Mouse (Mus musculus) hindbrain, embryonic 14.5 days (tissue): ENCODE data around the gene Rin2. TPM values are rescaled to one million over a fixed set of nuclear protein-coding genes. Genes with fewer than 3 reads are reported as not detected.

ENCODE experiments used
- ATAC-seq: fragments of 200-750 bp; cut with Nextera tagmentation; 2 replicates; pipeline ENCODE4 v1.8.0; 2017; ENCODE audit warnings: moderate number of reproducible peaks, mild to moderate bottlenecking, moderate TSS enrichment, moderate library complexity; ENCODE audit not compliant: low FRiP score
- DNase-seq: peaks from one replicate; pipeline ENCODE4 v3.0.0-alpha.2; 2015; ENCODE audit warnings: low spot score
- H3K27ac ChIP-seq: fragments of 300-500 bp; sonication (generic); 2 replicates; pipeline ENCODE4 v1.5.1; 2014; ENCODE audit warnings: mild to moderate bottlenecking, moderate library complexity
- H3K27me3 ChIP-seq: fragments of 300-500 bp; sonication (generic); 2 replicates; pipeline ENCODE4 v1.6.1; 2014; ENCODE audit warnings: mild to moderate bottlenecking, low read length, mixed read lengths; ENCODE audit not compliant: control insufficient read depth, insufficient read depth
- H3K36me3 ChIP-seq: fragments of 300-500 bp; sonication (generic); replicated peaks from 2 replicates; pipeline ENCODE4 v1.6.1; 2014; ENCODE audit not compliant: control insufficient read depth, insufficient read depth
- H3K4me1 ChIP-seq: fragments of 300-500 bp; sonication (generic); replicated peaks from 2 replicates; pipeline ENCODE4 v1.6.1; 2014; ENCODE audit warnings: antibody characterized with exemption, low read length, mixed read lengths; ENCODE audit not compliant: control insufficient read depth, insufficient read depth
- H3K4me2 ChIP-seq: fragments of 300-500 bp; sonication (generic); replicated peaks from 2 replicates; pipeline ENCODE4 v1.6.1; 2014; ENCODE audit warnings: mild to moderate bottlenecking, moderate library complexity
- H3K4me3 ChIP-seq: fragments of 300-500 bp; sonication (generic); replicated peaks from 2 replicates; pipeline ENCODE4 v1.5.1; 2014; ENCODE audit warnings: mild to moderate bottlenecking, low read length
- H3K9ac ChIP-seq: fragments of 300-500 bp; sonication (generic); 2 replicates; pipeline ENCODE4 v1.6.1; 2014
- H3K9me3 ChIP-seq: fragments of 300-500 bp; sonication (generic); 2 replicates; pipeline ENCODE4 v1.6.1; 2016; ENCODE audit warnings: low read length; ENCODE audit not compliant: control insufficient read depth
- WGBS: fragments of 180-500 bp; shearing (Covaris S2); extraction: QIAGEN DNeasy Blood & Tissue Kit; methylation state at CpG from one replicate; pipeline ENCODE4 v1.1.7; 2014; 5-methylcytosine and 5-hydroxymethylcytosine counted together
- polyA plus RNA-seq: library from polyadenylated mRNA; unstranded; fragments of >200 nt; fragmentation: Nextera tagmentation; extraction: Ambion mirVana; gene quantifications from 2 replicates; pipeline ENCODE4 v1.2.1, GENCODE M21; 2014

Rin2 gene
- polyA plus RNA-seq, 1 experiment from 2014 or later, result 17.1 TPM

DNA sequence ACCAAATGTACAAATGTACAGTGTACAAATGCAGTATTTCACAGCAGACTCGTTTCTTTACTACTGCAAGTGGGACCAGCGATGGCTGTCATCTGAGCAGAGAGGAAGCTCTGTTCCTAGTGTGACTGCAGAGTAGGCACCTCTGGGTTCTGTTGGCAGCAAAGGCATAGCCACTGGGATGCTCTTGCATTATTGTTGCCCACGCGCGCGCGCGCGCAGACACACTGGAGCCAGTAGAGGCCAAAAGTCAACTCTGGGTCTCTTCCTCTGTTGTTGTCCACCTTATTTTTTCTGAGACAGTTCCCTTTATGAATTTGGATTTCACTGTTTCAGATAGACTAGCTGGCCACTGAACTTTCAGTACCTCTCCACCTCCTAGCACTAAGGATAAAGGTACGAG is 150.2 kb downstream of the Rin2 start:
- H3K27ac ChIP-seq, result no peak overlapping the region
- ATAC-seq (no peak), DNase-seq (no peak)
- H3K4me3 ChIP-seq, result no peak overlapping the region
- no peak overlapping the region for H3K4me2 ChIP-seq
- no peaks in the 10 kb centered on the region for H3K27me3 ChIP-seq
- H3K9ac ChIP-seq, result no peak overlapping the region
- H3K9me3 ChIP-seq, result no peaks in the 10 kb centered on the region
- 96% methylated on average over 10 of the region's 10 CpGs for WGBS
- no peaks in the 10 kb centered on the region for H3K36me3 ChIP-seq
- no peaks in the 10 kb centered on the region for H3K4me1 ChIP-seq

DNA sequence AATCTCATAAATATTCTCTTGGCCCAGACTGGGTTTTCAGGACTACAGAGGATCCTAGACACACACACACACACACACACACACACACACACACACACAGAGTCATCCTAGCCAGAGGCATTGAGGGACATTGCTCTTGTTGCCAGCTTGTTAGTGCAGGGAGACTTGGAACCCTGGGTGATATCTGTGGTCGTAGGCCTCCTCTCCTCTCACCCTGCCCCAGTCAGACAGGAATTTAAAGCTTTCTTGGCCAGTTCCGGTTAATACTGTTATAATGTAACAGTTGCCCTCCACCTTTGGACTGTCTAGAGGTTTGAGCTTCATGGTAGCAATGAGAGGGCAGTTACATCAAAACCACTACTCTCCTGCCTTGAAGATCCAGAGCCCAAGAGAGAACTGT is 152.9 kb downstream of the Rin2 start:
- Histone ChIP-seq H3K4me2 (no peak overlapping the region), H3K9ac (no peak overlapping the region), H3K4me3 (no peak overlapping the region), H3K27ac (no peak overlapping the region), H3K4me1 (peaks cover 11% of the 10 kb centered on the region), H3K27me3 (no peaks in the 10 kb centered on the region), H3K9me3 (no peaks in the 10 kb centered on the region), H3K36me3 (no peaks in the 10 kb centered on the region)
- ATAC-seq (no peak), DNase-seq (no peak)
- WGBS, result 88% methylated on average over 2 of the region's 2 CpGs

- Histone ChIP-seq H3K36me3 (no peaks in the 10 kb centered on the region), H3K4me2 (no peak overlapping the region), H3K27me3 (no peaks in the 10 kb centered on the region), H3K9me3 (no peaks in the 10 kb centered on the region), H3K4me1 (peaks cover 11% of the 10 kb centered on the region), H3K4me3 (no peak overlapping the region), H3K9ac (no peak overlapping the region), H3K27ac (no peak overlapping the region)
- WGBS, result 96% methylated on average over 3 of the region's 3 CpGs
- ATAC-seq (no peak), DNase-seq (no peak)
Observed at GRCm38 (mm10) chr2:145828603-145829002, 153.6 kb downstream of the Rin2 start.

DNA sequence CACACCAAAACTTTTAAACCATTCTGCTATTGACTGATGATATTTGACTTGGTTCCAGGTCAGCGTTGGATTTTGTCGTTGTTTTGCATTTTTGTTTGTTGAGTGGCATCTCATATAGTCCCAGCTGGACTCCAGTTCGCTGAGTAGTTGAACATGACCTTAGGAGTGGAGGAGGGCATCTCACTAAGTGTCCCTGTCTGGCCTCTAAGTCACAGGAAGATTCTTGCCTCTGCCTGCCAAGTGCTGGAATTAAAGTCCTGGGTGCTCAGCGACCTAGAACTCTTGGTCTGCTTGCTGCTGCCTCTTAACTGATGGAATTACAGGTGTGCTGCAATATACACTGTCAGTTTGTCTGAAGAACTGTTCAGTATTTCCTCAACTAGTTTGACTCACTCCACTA is 154.2 kb downstream of the Rin2 start:
- Histone ChIP-seq H3K27me3 (no peaks in the 10 kb centered on the region), H3K4me3 (no peak overlapping the region), H3K27ac (no peak overlapping the region), H3K9me3 (no peaks in the 10 kb centered on the region), H3K9ac (no peak overlapping the region), H3K4me1 (peaks cover 11% of the 10 kb centered on the region), H3K4me2 (no peak overlapping the region), H3K36me3 (no peaks in the 10 kb centered on the region)
- DNase-seq, result no peak
- WGBS, result 88% methylated on average over 4 of the region's 4 CpGs
- no peak for ATAC-seq

GRCm38 (mm10) chr2:145830417-145830816 is 155.4 kb downstream of the Rin2 start:
- Histone ChIP-seq H3K9me3 (no peaks in the 10 kb centered on the region), H3K27me3 (no peaks in the 10 kb centered on the region), H3K9ac (no peak overlapping the region), H3K27ac (no peak overlapping the region), H3K4me2 (no peak overlapping the region), H3K4me1 (peaks cover 11% of the 10 kb centered on the region), H3K36me3 (no peaks in the 10 kb centered on the region), H3K4me3 (no peak overlapping the region)
- WGBS, result 92% methylated on average over 3 of the region's 3 CpGs
- DNase-seq (no peak), ATAC-seq (no peak)

DNA sequence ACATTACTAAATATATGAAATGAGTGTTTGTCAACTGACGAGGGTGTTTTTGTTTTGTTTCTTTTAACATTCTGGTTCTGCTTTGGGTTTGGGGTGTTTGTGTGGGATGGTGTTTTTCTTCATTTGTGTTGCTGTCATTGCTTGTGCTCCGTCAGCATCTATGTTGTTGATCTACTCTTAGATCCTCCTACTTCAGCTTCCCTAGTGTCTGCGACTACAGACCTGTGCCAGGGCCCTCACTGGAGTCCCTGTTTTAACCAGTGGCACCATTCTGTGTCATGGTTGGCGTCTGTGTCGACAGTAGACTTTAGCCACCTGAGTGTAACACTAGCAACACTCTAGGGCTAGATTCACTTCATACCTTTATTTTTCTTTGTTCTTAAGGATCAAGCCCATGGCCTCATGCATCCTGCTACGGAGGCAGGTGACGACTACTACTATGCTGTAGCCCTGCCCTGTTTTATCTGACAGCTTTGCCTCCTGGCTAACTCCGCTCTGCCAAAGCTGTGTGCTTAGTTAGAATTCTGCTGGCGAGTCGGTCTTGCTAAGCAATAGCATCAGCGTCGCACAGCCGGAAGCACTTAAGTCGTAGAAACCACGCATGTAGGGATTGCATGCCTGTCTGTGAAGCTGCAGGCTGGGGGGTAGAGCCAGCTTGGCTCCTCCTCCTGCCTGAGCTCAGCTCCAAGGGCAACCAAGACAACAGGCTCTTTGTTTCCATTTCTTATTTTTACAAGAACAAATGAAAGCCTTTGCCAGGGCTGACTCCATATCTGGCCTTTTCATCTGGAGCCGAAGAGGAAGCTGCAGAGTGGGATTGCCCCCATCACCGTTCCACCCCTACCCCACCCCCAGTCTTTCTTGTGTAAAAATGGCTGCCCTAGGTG is 157.2 kb downstream of the Rin2 start:
- DNase-seq, result peak; percentile 76
- no peaks in the 10 kb centered on the region for H3K9me3 ChIP-seq
- H3K4me1 ChIP-seq, result peaks cover 11% of the 10 kb centered on the region
- H3K36me3 ChIP-seq, result no peaks in the 10 kb centered on the region
- peak overlapping the region; percentile 29; the same call in 1 of the 2 replicates for H3K9ac ChIP-seq
- 33% methylated on average over 17 of the region's 17 CpGs for WGBS
- ATAC-seq, result peak; percentile 95
- peak overlapping the region; percentile 33 for H3K4me2 ChIP-seq
- no peaks in the 10 kb centered on the region for H3K27me3 ChIP-seq
- peak overlapping the region; percentile 85 for H3K27ac ChIP-seq
- no peak overlapping the region for H3K4me3 ChIP-seq

- Histone ChIP-seq H3K9me3 (no peaks in the 10 kb centered on the region), H3K4me1 (peaks cover 11% of the 10 kb centered on the region), H3K27ac (peak overlapping the region; percentile 85), H3K4me3 (no peak overlapping the region), H3K36me3 (no peaks in the 10 kb centered on the region), H3K9ac (no peak overlapping the region), H3K27me3 (no peaks in the 10 kb centered on the region), H3K4me2 (peak overlapping the region; percentile 33)
- DNase-seq (no peak), ATAC-seq (no peak)
- WGBS, result 59% methylated on average over 5 of the region's 5 CpGs
Observed at GRCm38 (mm10) chr2:145832836-145833221, 157.8 kb downstream of the Rin2 start.

DNA sequence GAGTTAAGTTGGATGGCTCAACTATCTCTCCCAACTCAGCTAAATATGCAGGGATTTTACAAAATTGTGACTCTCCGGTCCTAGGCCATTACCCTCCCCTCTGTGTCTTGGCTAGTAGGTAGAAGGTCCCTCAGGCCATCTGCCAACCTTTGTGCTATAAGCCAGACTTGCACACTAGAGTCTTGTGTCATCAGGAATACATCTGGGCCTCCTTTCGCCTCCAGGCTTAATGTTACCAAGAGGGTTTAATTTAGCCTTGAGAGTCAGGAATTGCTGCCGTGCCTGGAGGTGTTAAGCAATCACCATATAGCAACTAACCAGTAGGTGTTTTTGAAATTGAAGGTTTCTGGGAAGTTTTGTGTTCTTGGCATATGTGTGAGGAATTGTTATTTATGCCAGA is 158.3 kb downstream of the Rin2 start:
- no peak overlapping the region for H3K4me2 ChIP-seq
- ATAC-seq (no peak), DNase-seq (no peak)
- H3K9me3 ChIP-seq, result no peaks in the 10 kb centered on the region
- H3K4me3 ChIP-seq, result no peak overlapping the region
- WGBS, result 85% methylated on average over 3 of the region's 3 CpGs
- H3K27ac ChIP-seq, result peak overlapping the region; percentile 85; the same call in 1 of the 2 replicates
- no peaks in the 10 kb centered on the region for H3K36me3 ChIP-seq
- peaks cover 11% of the 10 kb centered on the region for H3K4me1 ChIP-seq
- H3K9ac ChIP-seq, result no peak overlapping the region
- H3K27me3 ChIP-seq, result no peaks in the 10 kb centered on the region

DNA sequence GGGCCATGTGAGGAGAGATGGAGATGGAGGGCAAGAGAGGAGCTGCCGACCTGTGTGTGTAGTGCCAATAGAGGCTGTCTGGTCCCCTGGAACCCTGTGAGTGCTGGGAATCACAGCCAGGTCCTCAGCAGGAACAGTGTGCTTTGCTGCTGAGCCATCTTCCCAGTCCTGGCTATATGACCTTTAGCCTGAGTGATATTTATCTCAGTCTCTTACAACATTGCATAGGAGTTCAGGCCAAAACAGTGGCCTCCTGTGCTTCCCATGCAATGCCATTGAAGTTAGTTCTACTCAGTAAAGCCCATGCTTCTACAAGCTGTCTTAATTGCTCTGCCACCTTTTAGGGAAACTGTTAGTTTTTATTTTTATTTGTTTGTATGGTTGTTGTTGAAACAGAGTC is 160.9 kb downstream of the Rin2 start:
- Histone ChIP-seq H3K4me1 (peaks cover 11% of the 10 kb centered on the region), H3K27me3 (no peaks in the 10 kb centered on the region), H3K9ac (no peak overlapping the region), H3K9me3 (no peaks in the 10 kb centered on the region), H3K4me2 (no peak overlapping the region), H3K36me3 (no peaks in the 10 kb centered on the region), H3K4me3 (no peak overlapping the region), H3K27ac (no peak overlapping the region)
- WGBS, result 87% methylated on average over 1 of the region's 1 CpGs
- ATAC-seq (no peak), DNase-seq (no peak)
